Mouse (Mus musculus) thymus, postnatal 36 days (tissue): ENCODE data around the gene Odf4.

ENCODE experiments used
- DNase-seq, 2 experiments: peaks; one replicate each; pipeline ENCODE4 v3.0.0; 2022; ENCODE audit warnings: mixed read lengths in 2 of 2

Odf4 gene

DNA sequence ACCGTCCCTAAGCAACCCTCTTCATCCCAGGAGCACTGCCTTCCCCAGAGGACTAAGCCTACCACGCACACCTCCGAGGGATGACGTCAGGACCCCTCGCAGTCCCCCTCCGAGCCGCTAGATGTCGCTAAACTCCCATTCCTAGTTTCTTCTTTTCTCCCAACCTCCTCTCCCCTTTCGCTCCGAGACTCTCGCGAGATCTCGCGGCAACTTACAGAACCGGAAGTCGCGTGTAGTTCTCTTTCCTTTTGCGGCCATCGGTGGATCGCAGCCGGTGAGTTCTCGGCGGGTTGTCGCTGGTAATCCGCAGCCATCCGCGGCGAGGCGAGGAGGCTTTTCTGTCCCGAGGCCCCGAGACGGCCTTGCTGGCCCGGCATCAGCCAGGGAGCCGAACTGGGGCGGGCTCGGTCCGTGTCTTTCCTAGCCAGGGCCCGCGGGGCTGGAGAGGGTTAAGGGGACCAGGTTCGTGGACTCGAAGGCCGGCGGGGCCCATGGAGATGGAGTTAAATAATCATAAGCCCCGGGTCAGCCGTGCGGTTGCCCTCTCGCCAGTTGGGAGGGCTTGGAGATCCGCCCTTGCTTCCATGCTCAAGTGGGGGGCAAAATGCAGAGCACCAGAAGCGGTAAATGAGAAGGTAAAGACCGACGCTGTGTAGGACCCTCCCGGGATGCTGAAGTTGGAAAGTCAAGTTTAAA lies 25.4 kb downstream of the Odf4 start, which contains the start of gene Rpl26:
Gene Rpl26 (plus strand): TSS at position 233 of the 696 bp plus-strand sequence.
- peak; percentile 97 to 98 for DNase-seq

DNA sequence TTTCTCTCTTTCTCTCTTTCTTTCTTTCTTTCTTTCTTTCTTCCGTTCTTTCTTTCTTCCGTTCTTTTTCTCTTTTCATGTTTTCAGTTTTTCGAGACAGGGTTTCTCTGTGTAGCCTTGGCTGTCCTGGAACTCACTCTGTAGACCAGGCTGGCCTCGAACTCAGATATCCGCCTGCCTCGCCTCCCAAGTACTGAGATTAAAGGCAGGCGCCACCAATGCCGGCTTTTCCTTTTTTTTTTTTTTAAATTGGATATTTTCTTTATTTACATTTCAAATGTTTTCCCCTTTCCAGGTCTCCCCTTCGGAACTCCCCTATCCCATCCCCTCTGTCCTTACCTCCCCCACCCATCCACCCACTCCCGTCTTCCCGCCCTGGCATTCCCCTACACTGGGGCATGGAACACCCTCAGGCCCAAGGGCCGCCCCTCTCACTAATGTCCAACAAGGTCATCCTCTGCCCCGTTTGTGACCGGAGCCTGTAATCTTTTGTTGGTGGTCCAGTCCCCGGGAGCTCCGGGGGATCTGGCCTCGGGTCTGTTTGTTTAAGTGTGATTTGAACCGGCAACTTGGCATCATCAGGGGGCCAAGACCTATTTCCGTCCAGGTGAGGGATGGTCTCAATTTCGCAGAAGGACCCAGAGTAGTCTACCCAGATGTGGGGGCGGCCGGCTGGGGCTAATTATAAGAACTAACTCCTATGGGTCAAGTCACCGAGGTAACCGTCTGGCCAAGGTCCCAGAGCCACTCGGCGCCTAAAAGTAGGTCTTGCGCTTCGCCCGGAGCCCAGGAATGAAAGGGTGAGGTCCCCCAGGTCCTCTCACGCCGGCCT lies 26.1 kb downstream of the Odf4 start:
- no peak for DNase-seq

DNA sequence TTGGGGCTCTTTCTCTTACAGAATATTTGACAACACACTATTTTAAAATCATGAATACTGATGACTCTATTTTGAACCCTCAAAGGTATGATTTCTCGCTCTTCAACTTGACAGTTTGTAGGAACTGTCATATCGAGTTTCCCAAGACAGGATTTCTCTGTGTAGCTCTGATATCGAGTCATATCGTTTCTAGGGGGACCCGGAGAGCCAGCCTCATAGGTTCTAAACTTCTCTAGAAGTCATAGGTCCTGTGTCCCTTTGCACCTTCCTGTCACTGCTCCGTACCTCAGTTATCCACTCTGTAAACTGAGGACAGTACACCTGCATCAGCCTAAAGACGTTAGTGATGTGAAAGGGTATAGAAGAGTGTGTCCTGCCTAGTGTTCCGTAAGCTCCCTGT lies 27.1 kb downstream of the Odf4 start:
- DNase-seq = no peak

DNA sequence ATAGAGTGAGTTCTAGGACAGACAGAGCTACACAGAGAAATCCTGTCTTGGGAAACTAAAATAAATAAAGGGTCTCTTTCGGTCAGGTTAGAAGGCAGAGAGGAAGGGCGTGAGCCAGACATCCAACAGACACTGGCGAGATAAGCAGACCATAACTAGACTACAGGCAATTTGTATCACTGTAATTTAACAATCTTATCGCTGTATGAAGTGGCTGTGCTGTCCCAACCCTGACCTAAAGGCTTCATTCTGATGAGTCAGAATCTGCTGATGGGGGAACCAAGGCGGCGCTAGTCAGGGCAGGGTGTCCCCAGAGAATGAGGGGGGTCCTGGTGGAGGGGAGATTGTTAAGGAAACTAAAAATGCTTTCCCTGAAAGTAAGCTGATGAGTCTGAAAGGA lies 28.1 kb downstream of the Odf4 start:
- no peak for DNase-seq

DNA sequence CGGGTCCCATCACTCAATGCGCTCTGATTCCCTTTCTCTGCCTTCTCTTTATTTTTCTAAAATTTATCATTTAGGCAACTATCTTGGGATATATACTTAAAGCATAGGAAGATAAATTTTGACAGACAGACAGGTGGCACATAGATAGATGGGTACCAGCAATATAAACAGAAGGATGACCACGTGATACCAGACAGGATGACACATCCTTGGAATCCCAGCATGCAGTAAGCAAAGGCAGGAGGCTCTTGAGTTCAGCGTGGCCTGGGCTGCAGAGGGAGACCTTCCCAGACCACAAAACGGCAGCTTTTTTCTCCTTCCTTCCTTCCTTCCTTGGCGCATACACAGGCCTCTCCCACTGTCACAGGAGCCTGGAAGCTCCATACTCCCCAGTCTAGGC lies 29.0 kb downstream of the Odf4 start:
- no peak for DNase-seq

DNA sequence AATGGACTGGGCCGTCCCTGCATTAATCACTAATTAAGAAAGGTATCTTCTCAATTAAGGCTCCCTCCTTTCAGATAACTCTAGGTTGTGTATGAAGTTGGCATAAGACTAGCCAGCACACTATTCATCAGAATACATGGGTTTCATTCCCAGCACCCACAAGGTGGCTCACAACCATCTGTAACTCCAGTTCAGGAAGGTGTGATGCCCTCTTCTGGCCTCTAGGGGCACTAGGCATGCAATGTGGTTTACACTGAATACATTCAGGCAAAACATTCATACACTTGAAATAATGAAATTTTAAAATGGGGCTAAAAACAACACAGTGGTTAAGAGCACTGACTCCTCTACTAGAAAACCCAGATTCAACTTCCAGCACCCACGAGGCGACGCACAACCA lies 29.8 kb downstream of the Odf4 start:
- DNase-seq = peak; percentile 50 to 52

DNA sequence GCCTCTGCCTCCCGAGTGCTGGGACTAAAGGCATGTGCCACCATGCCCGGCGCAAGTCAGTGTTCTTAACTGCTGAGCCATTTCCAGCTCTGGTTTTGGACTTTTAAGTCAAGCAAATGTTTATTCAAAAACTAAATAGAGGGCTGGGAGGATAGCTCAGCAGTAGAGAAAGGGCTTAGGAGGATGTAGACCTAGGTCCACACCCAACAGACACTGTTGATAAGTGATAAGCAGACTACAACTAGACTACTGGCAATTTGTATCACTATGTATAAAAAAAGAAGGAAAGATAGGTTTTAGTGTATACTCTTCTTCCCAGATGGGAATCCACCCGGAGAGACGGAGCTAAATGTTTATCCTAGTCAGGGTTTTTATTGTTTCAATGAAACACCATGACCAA lies 30.6 kb downstream of the Odf4 start:
- no peak for DNase-seq

DNA sequence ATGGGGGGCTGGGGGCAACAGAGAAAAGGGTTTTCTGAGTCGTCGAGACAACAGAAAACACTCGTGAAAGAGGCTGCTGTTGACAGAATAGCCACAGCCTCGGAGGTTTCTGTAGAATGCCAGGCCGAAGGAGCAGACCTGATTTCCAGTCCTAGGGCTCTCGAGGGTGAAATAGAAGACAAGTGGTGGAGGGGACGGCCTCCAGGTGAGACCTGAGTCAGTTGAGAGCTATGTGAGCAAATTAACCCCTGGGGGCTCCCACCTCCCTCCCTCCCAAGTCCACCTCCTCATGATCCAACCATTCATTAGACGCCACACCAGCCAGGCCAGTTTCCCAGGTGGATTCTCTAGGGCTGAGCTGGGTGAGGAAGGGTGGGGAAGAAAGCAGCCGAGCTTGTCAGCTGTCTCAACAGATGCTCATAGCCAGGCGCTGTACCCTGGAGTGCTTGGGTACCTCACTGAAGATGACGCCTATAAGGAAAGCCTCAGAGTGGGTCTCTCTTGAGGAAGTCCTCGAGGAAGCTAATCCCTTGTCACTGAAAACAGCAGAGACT lies 32.9 kb downstream of the Odf4 start:
- DNase-seq = no peak

DNA sequence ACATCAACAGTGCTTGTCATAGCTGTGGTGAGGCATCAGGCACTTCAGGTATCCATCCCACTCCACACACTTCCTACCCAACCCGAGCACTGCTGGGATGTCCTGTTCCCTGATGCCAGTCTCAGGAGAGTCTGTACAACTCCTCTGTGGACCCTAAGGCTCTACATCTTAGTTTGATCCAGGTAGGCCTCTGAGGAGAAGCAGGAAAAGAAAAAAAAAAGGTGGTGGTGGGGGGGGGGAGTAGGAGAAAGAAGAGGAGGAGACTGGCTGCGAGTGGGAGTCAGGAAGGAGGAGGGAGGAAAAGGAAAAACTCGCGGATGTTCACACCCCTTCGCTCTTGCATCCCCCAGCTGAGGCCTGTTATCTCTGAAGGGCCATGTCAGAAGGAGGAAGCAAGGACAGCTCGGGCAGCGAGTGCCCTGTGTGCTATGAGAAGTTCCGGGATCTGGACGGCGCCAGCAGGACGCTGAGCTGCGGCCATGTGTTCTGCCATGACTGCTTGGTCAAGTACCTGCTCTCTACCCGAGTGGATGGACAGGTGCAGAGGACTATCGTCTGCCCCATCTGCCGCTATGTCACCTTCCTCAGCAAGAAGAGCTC lies 34.5 kb downstream of the Odf4 start:
- DNase-seq = no peak

DNA sequence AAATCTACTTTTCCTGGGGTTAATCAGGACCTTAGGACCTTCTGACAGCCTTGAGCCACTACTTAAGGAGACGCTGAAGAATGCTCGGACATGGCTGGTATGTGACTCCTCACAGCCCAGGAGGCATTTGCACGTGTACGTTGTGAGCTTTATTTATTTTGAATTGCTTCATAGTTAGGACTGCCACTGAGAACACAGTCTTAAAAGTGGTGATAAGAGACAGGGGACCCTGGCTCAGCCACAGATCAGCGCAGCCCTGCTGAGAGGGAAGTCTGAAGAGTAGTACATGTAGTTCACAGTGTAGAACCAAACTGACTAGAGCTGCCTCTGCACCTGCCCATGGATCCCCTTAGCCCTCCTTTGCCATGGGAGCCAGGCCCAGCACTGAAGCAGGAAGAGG lies 35.1 kb downstream of the Odf4 start:
- no peak for DNase-seq

DNA sequence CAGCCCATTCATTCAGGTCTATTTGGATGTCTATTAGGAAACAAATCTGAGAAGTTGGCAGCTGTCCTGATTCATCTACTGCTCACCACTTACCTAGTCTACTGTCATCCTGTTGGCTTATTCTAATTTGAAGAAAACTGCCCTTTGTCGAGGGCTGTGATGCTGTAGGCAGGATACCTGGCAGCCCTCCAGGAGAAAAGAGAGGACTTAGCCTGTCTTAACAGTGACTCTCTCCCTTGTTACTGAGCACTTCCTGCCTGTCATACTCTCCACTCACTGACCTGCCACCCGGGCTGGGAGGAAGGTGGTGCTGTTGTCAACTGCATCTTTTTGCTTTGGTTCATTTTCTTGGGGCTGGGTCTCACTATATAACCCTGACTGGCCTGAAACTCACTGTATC lies 36.3 kb downstream of the Odf4 start:
- no peak for DNase-seq

DNA sequence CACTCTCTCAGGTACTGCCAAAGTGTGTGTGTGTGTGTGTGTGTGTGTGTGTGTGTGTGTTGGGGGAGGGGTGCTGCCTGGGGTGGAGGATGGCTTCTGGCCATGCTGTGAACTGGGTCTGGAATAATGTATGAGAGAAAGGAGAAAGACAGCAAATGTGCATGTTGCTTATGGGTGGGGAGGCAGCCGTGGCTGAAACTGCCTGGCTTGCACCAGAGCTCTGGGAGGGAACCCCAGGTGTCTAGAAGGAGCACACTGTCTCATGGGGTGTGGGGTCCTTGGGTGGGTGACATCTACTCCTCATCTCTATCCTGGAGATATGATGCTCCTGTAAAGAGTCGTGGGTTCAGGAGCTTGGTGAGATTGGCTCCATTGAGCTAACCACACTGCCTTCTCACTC lies 38.2 kb downstream of the Odf4 start:
- no peak for DNase-seq

DNA sequence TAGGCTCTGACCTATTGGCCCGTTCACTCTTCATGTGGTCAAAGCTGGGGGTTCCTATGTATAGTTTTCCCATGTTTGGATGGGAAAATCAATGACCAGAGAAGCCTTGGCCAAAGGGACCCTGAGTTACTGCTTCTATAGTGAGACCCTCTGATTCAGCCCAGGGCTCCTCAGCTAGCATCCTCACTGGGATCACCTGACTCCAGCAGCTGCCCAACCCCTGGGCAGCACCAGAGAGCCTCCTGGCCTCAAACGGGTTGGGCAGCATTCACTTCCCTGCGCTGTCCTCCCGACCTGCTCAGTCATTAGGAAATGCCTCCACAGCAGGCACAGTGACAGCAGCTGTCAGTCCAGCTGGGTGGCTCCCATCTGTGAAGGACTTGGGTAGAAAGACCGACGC lies 38.6 kb downstream of the Odf4 start, which contains the start of gene Rnf222:
Gene Rnf222 (plus strand): TSS at position 301 of the 400 bp plus-strand sequence.
- DNase-seq = no peak

DNA sequence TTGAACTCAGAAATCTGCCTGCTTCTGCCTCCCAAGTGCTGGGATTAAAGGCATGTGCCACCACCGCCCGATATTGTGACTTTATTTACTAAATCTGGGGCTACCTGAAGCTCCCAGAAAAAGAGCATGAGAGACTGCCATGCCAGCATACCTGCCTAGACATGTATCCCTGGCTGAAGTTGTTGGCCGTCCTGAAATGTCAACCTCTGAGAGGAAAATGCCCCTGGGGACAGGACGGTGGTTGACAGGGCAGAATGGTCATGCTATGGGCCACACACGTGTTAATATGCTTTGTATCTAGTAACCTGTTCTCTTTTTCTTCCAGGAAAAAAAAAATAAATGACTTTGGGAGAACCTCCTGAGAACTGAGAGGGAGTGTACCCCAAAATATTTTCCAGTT lies 40.8 kb downstream of the Odf4 start:
- no peak for DNase-seq

DNA sequence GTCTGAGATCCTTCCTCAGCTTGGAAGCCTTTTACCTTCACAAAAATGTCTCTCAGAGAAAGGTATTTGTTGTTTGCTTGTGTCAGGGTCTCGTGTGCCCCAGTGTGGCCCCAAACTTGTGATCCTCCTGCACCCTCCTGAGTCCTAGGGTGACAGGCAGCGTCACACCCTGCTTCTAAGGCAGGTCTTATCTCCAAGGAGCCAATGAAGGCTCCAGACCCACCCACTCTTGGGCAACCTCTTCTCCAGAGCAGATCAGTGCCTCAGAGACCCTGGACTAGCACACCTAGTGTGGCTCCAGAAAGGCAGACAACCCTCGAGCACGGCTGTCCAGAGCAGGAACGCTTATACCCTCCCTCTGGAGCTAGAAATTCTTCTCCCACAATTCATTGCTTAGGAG lies 42.5 kb downstream of the Odf4 start:
- no peak for DNase-seq

DNA sequence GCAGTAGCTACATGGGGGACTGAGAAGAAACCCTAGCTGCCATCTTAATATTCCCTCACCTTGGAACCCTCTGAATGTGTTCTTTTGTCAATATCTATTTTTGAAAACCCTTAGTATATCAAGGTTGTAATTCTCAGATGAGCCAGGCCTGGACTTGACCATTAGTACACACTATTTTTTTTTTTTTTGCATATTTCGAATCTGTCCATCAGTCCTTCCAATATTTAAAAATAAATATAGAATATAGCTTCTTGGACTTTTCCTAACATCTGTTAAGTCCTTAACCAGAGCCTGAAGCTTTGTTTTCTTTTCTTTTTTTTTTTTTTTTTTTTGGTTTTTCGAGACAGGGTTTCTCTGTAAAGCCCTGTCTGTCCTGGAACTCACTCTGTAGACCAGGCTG lies 43.0 kb downstream of the Odf4 start:
- DNase-seq = no peak

DNA sequence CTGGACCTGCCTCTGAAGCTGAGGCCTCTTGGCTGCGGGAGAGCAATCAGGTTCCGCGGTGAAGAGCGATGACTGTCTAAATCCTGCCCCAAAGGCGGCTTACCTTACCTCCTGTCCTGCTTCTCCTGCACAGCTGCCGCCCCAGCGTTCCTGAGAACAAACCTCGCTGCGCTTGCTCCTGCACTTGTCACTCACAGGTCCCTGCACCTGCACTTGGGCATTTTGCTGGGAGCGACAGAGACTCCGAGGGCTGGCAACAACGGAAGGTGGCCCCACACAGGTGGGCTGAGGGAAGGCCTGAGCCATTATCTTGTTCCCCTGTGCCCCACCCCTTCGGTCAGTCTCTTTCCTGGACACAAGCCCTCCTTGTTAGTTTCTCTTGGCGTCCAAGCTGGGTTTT lies 44.8 kb downstream of the Odf4 start:
- DNase-seq = no peak

DNA sequence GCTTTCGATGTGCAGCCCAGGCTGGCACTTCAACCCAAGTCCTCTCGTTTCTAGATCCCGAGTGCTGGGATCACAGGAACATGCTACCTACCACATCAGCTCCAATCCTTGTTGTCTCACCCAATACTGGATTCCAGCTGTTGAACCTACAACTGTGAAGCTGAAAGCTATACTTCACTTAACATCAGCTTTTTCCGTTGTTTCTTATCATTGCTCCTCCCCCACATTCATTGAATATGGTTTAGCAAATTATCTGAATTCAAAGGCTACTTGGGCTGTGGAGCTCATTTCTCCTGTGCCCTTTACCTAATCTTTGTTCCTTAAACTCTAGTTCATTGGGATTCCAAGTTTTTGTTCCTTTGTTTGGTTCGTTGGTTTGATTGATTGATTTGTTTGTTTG lies 48.1 kb downstream of the Odf4 start:
- no peak for DNase-seq

DNA sequence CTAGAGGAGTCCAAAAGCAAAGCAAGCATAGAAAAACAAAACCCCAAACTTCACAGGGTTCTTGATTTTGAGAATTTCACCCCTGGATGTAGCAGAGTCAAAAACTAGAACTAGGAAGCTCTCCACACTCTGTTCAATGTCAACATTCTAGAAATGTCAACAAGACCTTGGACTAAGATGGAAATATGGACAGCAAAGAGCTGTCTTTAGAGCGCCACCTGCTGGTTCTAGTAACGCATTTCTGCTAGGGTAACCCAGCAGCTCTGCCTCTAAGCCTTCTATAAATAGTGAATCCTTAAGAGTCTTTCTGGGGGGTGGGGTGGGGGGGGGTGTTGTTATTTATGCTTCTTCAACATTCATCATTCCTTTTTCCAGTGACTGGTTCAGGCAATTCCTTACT lies 52.0 kb downstream of the Odf4 start:
- peak; percentile 30 to 37 for DNase-seq
